Mouse (Mus musculus): ENCODE measurements around the gene Ice2. TPM values are rescaled to one million over a fixed set of nuclear protein-coding genes. Genes with fewer than 3 reads are reported as not detected.

Gene Ice2
- polyA plus RNA-seq, 1 experiment from 2014 or later, result 13.6 TPM

GRCm38 (mm10) chr9:69376982-69377653 is 20.6 kb upstream of the Ice2 start:
- DNase-seq (ENCODE audit: low spot score), result no peak
- Histone ChIP-seq H3K9me3 (replicated peaks; ENCODE audit: low read length) (no peaks in the 10 kb centered on the region), H3K4me1 (replicated peaks; ENCODE audit: insufficient read depth, low read length) (no peaks in the 10 kb centered on the region), H3K27ac (no peak overlapping the region), H3K36me3 (ENCODE audit: insufficient read depth, low read length) (peaks cover 27% of the 10 kb centered on the region), H3K4me2 (ENCODE audit: low read length) (no peak overlapping the region), H3K27me3 (ENCODE audit: insufficient read depth, low read length) (no peaks in the 10 kb centered on the region), H3K4me3 (replicated peaks; ENCODE audit: low read depth, low read length) (no peak overlapping the region), H3K9ac (ENCODE audit: low read depth, low read length) (no peak overlapping the region)
- TF ChIP-seq CTCF (IDR thresholded peaks at IDR 0.05; ENCODE audit: low read depth), result peak; percentile 38; the same call in 1 of the 2 replicates
- WGBS, result 78% methylated on average over 4 of the region's 4 CpGs
- ATAC-seq (replicated peaks; ENCODE audit: low FRiP score, low read depth), result no peak

GRCm38 (mm10) chr9:69377654-69378045 is 20.1 kb upstream of the Ice2 start:
- Histone ChIP-seq H3K27me3 (ENCODE audit: insufficient read depth, low read length) (no peaks in the 10 kb centered on the region), H3K4me1 (replicated peaks; ENCODE audit: insufficient read depth, low read length) (no peaks in the 10 kb centered on the region), H3K9me3 (replicated peaks; ENCODE audit: low read length) (no peaks in the 10 kb centered on the region), H3K9ac (ENCODE audit: low read depth, low read length) (no peak overlapping the region), H3K27ac (no peak overlapping the region), H3K4me3 (replicated peaks; ENCODE audit: low read depth, low read length) (no peak overlapping the region), H3K36me3 (ENCODE audit: insufficient read depth, low read length) (peaks cover 27% of the 10 kb centered on the region), H3K4me2 (ENCODE audit: low read length) (no peak overlapping the region)
- TF ChIP-seq CTCF (IDR thresholded peaks at IDR 0.05; ENCODE audit: low read depth), result no peak
- DNase-seq (ENCODE audit: low spot score) (no peak), ATAC-seq (replicated peaks; ENCODE audit: low FRiP score, low read depth) (no peak)
- WGBS, result 88% methylated on average over 3 of the region's 3 CpGs

- peaks cover 17% of the 10 kb centered on the region; the same call in 1 of the 2 replicates for H3K36me3 ChIP-seq (ENCODE audit: insufficient read depth, low read length)
- WGBS, result 47% methylated on average over 1 of the region's 1 CpGs
Measured at GRCm38 (mm10) chr9:69380546-69380945, 17.2 kb upstream of the Ice2 start.

GRCm38 (mm10) chr9:69381741-69382140 is 16.0 kb upstream of the Ice2 start:
- TF ChIP-seq CTCF (IDR thresholded peaks at IDR 0.05; ENCODE audit: low read depth), result no peak
- DNase-seq (ENCODE audit: low spot score), result no peak
- Histone ChIP-seq H3K36me3 (ENCODE audit: insufficient read depth, low read length) (peaks cover 10% of the 10 kb centered on the region; the same call in 1 of the 2 replicates), H3K9ac (ENCODE audit: low read depth, low read length) (no peak overlapping the region), H3K9me3 (replicated peaks; ENCODE audit: low read length) (no peaks in the 10 kb centered on the region), H3K4me3 (replicated peaks; ENCODE audit: low read depth, low read length) (no peak overlapping the region), H3K27me3 (ENCODE audit: insufficient read depth, low read length) (no peaks in the 10 kb centered on the region), H3K27ac (no peak overlapping the region), H3K4me1 (replicated peaks; ENCODE audit: insufficient read depth, low read length) (no peaks in the 10 kb centered on the region), H3K4me2 (ENCODE audit: low read length) (no peak overlapping the region)
- 71% methylated on average over 7 of the region's 7 CpGs for WGBS
- no peak for ATAC-seq (replicated peaks; ENCODE audit: low FRiP score, low read depth)

More at GRCm38 (mm10) chr9:69380546-69380945, 17.2 kb upstream of the Ice2 start:
- Histone ChIP-seq H3K9ac (ENCODE audit: low read depth, low read length) (no peak overlapping the region), H3K27ac (no peak overlapping the region), H3K27me3 (ENCODE audit: insufficient read depth, low read length) (no peaks in the 10 kb centered on the region), H3K9me3 (replicated peaks; ENCODE audit: low read length) (no peaks in the 10 kb centered on the region), H3K4me2 (ENCODE audit: low read length) (no peak overlapping the region), H3K4me3 (replicated peaks; ENCODE audit: low read depth, low read length) (no peak overlapping the region), H3K4me1 (replicated peaks; ENCODE audit: insufficient read depth, low read length) (no peaks in the 10 kb centered on the region)
- no peak for TF ChIP-seq CTCF (IDR thresholded peaks at IDR 0.05; ENCODE audit: low read depth)
- DNase-seq (ENCODE audit: low spot score) (no peak), ATAC-seq (replicated peaks; ENCODE audit: low FRiP score, low read depth) (no peak)

GRCm38 (mm10) chr9:69384475-69384874 is 13.2 kb upstream of the Ice2 start:
- TF ChIP-seq CTCF (IDR thresholded peaks at IDR 0.05; ENCODE audit: low read depth), result no peak

GRCm38 (mm10) chr9:69384905-69385304 is 12.8 kb upstream of the Ice2 start:
- Histone ChIP-seq H3K27ac (no peak overlapping the region), H3K4me2 (ENCODE audit: low read length) (no peak overlapping the region), H3K4me1 (replicated peaks; ENCODE audit: insufficient read depth, low read length) (no peaks in the 10 kb centered on the region), H3K9ac (ENCODE audit: low read depth, low read length) (no peak overlapping the region), H3K27me3 (ENCODE audit: insufficient read depth, low read length) (no peaks in the 10 kb centered on the region), H3K36me3 (ENCODE audit: insufficient read depth, low read length) (no peaks in the 10 kb centered on the region), H3K9me3 (replicated peaks; ENCODE audit: low read length) (no peaks in the 10 kb centered on the region), H3K4me3 (replicated peaks; ENCODE audit: low read depth, low read length) (no peak overlapping the region)
- ATAC-seq (replicated peaks; ENCODE audit: low FRiP score, low read depth), result no peak
- 36% methylated on average over 1 of the region's 1 CpGs for WGBS
- no peak for TF ChIP-seq CTCF (IDR thresholded peaks at IDR 0.05; ENCODE audit: low read depth)
- no peak for DNase-seq (ENCODE audit: low spot score)

More at GRCm38 (mm10) chr9:69384475-69384874, 13.2 kb upstream of the Ice2 start:
- Histone ChIP-seq H3K4me1 (replicated peaks; ENCODE audit: insufficient read depth, low read length) (no peaks in the 10 kb centered on the region), H3K9me3 (replicated peaks; ENCODE audit: low read length) (no peaks in the 10 kb centered on the region), H3K4me3 (replicated peaks; ENCODE audit: low read depth, low read length) (no peak overlapping the region), H3K27me3 (ENCODE audit: insufficient read depth, low read length) (no peaks in the 10 kb centered on the region), H3K4me2 (ENCODE audit: low read length) (no peak overlapping the region), H3K27ac (no peak overlapping the region), H3K36me3 (ENCODE audit: insufficient read depth, low read length) (no peaks in the 10 kb centered on the region), H3K9ac (ENCODE audit: low read depth, low read length) (no peak overlapping the region)
- ATAC-seq (replicated peaks; ENCODE audit: low FRiP score, low read depth), result no peak
- 91% methylated on average over 17 of the region's 17 CpGs for WGBS
- no peak for DNase-seq (ENCODE audit: low spot score)
